Mouse (Mus musculus): ENCODE data around the gene Knop1. TPM values are rescaled to one million over a fixed set of nuclear protein-coding genes. Genes with fewer than 3 reads are reported as not detected.

The Knop1 gene
- polyA plus RNA-seq (2016; fragmentation: Nextera tagmentation; extraction: Ambion mirVana) = 114 and 126 TPM in 2 replicates

DNA sequence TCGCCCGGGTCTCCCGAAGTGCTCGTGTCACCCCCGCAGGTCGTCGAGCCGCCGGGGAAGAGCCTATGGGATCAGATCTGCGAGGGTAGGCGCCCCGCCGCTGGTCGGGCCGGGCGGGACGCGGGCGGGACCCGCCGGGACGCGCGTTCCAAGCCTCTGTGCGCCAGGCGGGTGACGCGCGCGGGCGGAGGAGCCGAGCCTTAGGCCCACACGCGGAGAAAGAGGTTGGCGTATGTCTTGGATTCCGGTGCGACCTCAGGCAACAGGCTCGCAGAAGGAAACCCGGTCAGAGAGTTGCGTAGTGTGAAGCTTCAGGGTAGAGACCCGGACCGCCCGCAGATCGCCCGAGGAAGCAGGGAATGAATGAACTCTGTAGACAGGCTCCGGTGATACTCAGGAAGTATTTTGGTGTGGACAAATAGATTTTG is at the start of gene Knop1:
TSS of gene Knop1 (minus strand) at position 378 of the 428 bp plus-strand sequence.
- WGBS = under 1% methylated on average over 37 of the region's 46 CpGs
- H3K27ac ChIP-seq = peak within 1 kb of the TSS; percentile 45; the same call in 1 of the 2 replicates
- no peaks in the 10 kb centered on the region for H3K27me3 ChIP-seq
- peak; percentile 79 for ATAC-seq (ENCODE audit: insufficient number of reproducible peaks, insufficient read depth, low FRiP score, low TSS enrichment, low read depth)
- H3K9ac ChIP-seq (replicated peaks) = peak within 1 kb of the TSS; percentile 71
- peaks cover 17% of the 10 kb centered on the region for H3K4me1 ChIP-seq (replicated peaks)
- peaks cover 23% of the 10 kb centered on the region for H3K36me3 ChIP-seq
- H3K4me3 ChIP-seq (replicated peaks) = peak within 1 kb of the TSS; percentile 80
- peak within 1 kb of the TSS; percentile 80 for H3K4me2 ChIP-seq
- no peaks in the 10 kb centered on the region for H3K9me3 ChIP-seq

DNA sequence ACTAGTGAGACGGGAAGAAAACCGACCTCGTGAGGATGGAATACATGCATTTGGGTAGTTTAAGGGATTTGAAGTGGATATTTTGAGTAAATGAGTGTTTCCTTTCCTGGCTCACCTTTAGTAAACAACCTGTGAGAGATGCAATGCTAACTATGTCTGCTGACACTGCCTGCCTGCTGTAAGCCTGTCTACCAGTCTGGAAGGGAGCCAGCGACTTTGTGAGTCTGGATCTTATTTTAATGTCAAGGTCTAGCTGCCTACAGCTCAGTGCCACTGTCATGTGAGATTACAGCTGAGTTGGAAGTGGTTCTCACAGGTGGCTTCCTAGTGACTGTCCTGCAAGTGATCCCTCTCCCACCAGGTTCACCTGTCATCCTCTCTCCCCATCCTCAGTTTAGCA is 48.5 kb upstream of the Knop1 start:
- no peak overlapping the region for H3K4me2 ChIP-seq
- no peaks in the 10 kb centered on the region for H3K9me3 ChIP-seq
- H3K4me1 ChIP-seq (replicated peaks) = peaks cover 11% of the 10 kb centered on the region; the same call in 1 of the 2 replicates
- WGBS = 88% methylated on average over 4 of the region's 4 CpGs
- H3K4me3 ChIP-seq (replicated peaks) = no peak overlapping the region
- no peak for ATAC-seq (ENCODE audit: insufficient number of reproducible peaks, insufficient read depth, low FRiP score, low TSS enrichment, low read depth)
- H3K9ac ChIP-seq (replicated peaks) = no peak overlapping the region
- H3K27ac ChIP-seq = no peak overlapping the region
- no peaks in the 10 kb centered on the region for H3K36me3 ChIP-seq
- H3K27me3 ChIP-seq = 0 out of 2 replicates have a peak, but pooled peaks cover 3% of the 10 kb centered on the region

DNA sequence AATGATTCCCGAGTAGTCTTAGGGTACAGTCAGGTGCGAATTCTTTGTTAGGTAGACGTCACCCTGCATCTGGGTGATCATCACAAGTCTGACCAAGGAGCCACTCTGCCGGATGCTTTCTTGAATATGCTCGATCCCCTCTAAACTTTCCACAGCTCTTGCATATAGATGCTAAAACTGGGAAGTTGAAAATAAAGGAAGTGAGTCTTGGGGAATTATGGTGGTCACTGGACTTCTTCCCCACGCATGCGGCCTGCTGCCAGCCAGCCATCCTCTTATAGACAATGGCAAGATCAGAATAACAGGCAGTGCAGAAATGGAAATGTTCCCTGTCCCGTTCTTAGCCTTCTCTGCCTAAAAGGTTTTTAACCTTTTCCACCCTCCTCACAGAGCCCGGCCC is 47.8 kb upstream of the Knop1 start:
- Histone ChIP-seq H3K27ac (no peak overlapping the region), H3K4me3 (replicated peaks) (no peak overlapping the region), H3K27me3 (0 out of 2 replicates have a peak, but pooled peaks cover 3% of the 10 kb centered on the region), H3K36me3 (no peaks in the 10 kb centered on the region), H3K9me3 (no peaks in the 10 kb centered on the region), H3K4me1 (replicated peaks) (peaks cover 11% of the 10 kb centered on the region; the same call in 1 of the 2 replicates), H3K9ac (replicated peaks) (no peak overlapping the region), H3K4me2 (no peak overlapping the region)
- WGBS = 87% methylated on average over 9 of the region's 9 CpGs
- no peak for ATAC-seq (ENCODE audit: insufficient number of reproducible peaks, insufficient read depth, low FRiP score, low TSS enrichment, low read depth)

DNA sequence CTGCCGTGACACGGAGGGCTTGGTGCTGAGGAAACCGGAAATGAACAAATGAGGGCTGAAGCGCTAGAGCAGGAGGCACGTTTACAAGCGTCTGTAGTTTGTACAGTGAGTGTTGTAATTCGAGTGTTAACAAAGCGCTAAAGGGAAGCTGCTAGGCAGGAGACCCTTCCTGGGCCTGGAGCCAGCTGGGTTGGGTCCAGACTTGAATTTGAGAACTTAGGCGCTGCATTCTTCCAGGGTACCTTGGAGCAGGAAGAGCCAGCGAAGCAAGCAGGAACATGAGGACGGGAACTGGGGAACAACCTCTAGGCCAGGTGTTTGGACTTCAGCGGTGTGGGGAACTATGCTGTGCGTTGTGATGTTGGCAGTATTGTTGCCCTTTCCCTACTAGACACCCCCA is 46.9 kb upstream of the Knop1 start:
- H3K9ac ChIP-seq (replicated peaks) = no peak overlapping the region
- 0 out of 2 replicates have a peak, but pooled peaks cover 3% of the 10 kb centered on the region for H3K27me3 ChIP-seq
- 33% methylated on average over 13 of the region's 13 CpGs for WGBS
- H3K27ac ChIP-seq = peak overlapping the region; percentile 59; the same call in 1 of the 2 replicates
- no peak overlapping the region for H3K4me3 ChIP-seq (replicated peaks)
- peak; percentile 79; the same call in 1 of the 2 replicates for ATAC-seq (ENCODE audit: insufficient number of reproducible peaks, insufficient read depth, low FRiP score, low TSS enrichment, low read depth)
- H3K4me2 ChIP-seq = peak overlapping the region; percentile 32
- no peaks in the 10 kb centered on the region for H3K36me3 ChIP-seq
- H3K9me3 ChIP-seq = no peaks in the 10 kb centered on the region
- peaks cover 11% of the 10 kb centered on the region; the same call in 1 of the 2 replicates for H3K4me1 ChIP-seq (replicated peaks)

DNA sequence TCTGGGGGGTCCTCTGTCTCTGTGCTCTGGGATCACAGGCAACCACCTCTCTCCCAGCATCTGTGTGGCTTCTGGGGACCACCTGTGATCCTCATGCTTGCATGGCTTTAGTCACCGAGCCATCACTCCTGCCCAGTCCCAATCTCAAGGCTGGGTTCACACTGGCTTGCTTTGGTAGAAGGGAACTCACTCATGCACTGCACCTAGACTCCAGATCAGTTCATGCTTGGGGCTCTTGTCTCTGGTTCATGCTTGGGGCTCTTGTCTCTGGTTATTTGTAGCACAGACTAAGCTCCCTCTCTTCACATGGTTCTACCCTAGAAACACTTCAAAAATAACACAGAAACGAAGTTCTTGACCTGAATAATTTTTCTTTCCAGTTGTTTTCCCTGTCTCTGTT is 44.0 kb upstream of the Knop1 start:
- Histone ChIP-seq H3K27ac (no peak overlapping the region), H3K9me3 (no peaks in the 10 kb centered on the region), H3K4me3 (replicated peaks) (no peak overlapping the region), H3K9ac (replicated peaks) (no peak overlapping the region), H3K4me2 (no peak overlapping the region), H3K4me1 (replicated peaks) (peaks cover 11% of the 10 kb centered on the region; the same call in 1 of the 2 replicates), H3K27me3 (no peaks in the 10 kb centered on the region), H3K36me3 (no peaks in the 10 kb centered on the region)
- ATAC-seq (ENCODE audit: insufficient number of reproducible peaks, insufficient read depth, low FRiP score, low TSS enrichment, low read depth) = no peak
- WGBS = 72% methylated on average over 2 of the region's 2 CpGs

DNA sequence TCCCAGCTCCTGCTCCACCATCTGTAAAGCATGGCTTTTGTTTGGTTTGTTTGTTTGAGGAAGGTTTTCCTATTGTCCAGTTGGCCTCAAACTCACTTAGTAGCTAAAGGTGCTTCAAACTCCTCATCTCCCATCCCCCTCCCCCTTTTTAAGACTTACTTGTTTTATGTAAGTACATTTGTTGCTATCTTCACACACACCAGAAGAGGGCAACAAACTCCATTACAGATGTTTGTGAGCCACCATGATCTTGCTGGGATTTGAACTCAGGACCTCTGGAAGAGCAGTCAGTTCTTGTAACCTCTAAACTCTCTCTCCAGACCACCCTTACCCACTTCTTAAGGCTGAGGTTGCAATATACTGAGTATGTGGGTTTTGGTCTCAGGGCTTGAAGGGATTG is 42.0 kb upstream of the Knop1 start:
- Histone ChIP-seq H3K4me1 (replicated peaks) (peaks cover 7% of the 10 kb centered on the region; the same call in 1 of the 2 replicates), H3K4me2 (no peak overlapping the region), H3K27me3 (no peaks in the 10 kb centered on the region), H3K27ac (no peak overlapping the region), H3K36me3 (no peaks in the 10 kb centered on the region), H3K9ac (replicated peaks) (no peak overlapping the region), H3K9me3 (no peaks in the 10 kb centered on the region), H3K4me3 (replicated peaks) (no peak overlapping the region)
- no peak for ATAC-seq (ENCODE audit: insufficient number of reproducible peaks, insufficient read depth, low FRiP score, low TSS enrichment, low read depth)

DNA sequence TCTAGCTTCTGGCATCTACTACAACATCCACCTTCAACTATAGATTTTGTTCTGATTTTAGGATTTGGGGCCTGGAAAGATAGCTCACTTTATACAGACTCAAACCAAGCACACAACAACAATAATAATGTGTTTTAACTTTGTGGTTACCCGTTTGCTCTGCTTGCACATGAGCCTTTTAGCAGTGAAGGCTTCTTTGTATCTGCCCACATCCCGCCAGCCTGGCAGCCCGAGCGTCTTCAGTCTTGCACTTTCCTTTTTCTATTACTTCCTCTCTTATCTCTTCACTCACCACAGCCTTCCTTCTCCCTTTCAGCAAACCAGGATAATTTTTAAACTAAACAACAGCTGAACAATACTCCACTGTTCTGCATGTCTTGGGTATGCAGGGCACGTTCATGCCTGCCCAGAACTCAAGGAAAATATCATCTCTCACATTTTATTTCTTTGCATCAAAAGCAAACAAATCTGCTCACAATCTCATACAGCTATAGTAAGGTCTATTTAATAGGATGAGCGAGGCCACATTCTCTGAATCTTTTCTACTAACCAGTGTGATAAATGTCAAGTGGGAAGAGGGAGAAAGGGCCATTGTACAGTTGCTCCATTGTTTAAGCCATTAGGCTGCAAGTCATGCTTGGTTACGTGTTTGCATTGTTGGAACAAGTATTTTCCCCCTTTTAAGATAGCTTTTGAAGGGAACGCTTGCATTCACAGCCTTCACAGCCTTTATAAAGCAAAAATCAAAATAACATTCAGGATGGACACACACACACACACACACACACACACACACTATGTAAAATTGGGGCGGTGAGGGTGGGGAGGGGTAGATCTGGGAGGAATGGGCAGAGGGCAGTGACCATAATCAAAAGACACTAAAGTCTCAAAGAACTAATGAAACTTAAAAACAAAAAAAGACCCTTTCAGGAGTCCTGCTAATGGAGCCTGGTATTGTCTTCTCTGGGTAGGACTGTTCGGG is 39.7 kb upstream of the Knop1 start:
- no peaks in the 10 kb centered on the region for H3K36me3 ChIP-seq
- H3K4me2 ChIP-seq = no peak overlapping the region
- no peak for ATAC-seq (ENCODE audit: insufficient number of reproducible peaks, insufficient read depth, low FRiP score, low TSS enrichment, low read depth)
- no peak overlapping the region for H3K27ac ChIP-seq
- no peaks in the 10 kb centered on the region for H3K4me1 ChIP-seq (replicated peaks)
- H3K4me3 ChIP-seq (replicated peaks) = no peak overlapping the region
- WGBS = 85% methylated on average over 10 of the region's 10 CpGs
- no peaks in the 10 kb centered on the region for H3K9me3 ChIP-seq
- H3K27me3 ChIP-seq = no peaks in the 10 kb centered on the region
- H3K9ac ChIP-seq (replicated peaks) = no peak overlapping the region

DNA sequence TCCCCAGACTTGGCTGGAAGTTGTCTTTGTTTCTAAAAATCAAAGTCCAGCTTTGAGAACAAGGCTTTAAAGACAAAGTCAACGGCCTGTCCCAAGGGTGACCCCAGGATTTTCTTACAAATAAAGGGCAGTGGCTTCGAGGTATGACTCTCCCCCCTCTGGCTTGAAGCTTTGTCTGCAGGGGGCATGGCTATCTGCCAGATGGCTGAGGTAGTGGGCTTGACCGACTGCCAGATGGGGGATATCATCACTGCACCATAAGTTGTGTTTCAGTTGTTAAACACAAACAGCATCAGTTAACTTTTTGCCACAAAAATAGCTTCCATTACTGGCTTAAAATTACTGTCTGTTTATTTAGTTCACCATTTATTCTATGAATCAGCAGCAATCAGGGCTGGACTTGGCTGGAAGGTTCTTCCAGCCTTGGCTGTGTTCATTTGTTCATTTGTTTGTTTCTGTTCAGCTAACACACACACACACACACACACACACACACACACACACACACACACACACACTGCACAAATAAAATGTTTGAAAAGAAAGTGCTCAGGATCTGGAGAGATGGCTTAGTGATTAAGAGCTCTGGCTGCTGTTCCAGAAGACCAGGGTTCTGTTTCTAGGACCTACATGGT is 33.1 kb upstream of the Knop1 start:
- H3K9me3 ChIP-seq = no peaks in the 10 kb centered on the region
- no peak overlapping the region for H3K27ac ChIP-seq
- no peaks in the 10 kb centered on the region for H3K36me3 ChIP-seq
- 26% methylated on average over 3 of the region's 3 CpGs for WGBS
- H3K4me3 ChIP-seq (replicated peaks) = no peak overlapping the region
- no peaks in the 10 kb centered on the region for H3K27me3 ChIP-seq
- no peak overlapping the region for H3K4me2 ChIP-seq
- H3K4me1 ChIP-seq (replicated peaks) = peaks cover 10% of the 10 kb centered on the region; the same call in 1 of the 2 replicates
- H3K9ac ChIP-seq (replicated peaks) = no peak overlapping the region
- ATAC-seq (ENCODE audit: insufficient number of reproducible peaks, insufficient read depth, low FRiP score, low TSS enrichment, low read depth) = no peak

DNA sequence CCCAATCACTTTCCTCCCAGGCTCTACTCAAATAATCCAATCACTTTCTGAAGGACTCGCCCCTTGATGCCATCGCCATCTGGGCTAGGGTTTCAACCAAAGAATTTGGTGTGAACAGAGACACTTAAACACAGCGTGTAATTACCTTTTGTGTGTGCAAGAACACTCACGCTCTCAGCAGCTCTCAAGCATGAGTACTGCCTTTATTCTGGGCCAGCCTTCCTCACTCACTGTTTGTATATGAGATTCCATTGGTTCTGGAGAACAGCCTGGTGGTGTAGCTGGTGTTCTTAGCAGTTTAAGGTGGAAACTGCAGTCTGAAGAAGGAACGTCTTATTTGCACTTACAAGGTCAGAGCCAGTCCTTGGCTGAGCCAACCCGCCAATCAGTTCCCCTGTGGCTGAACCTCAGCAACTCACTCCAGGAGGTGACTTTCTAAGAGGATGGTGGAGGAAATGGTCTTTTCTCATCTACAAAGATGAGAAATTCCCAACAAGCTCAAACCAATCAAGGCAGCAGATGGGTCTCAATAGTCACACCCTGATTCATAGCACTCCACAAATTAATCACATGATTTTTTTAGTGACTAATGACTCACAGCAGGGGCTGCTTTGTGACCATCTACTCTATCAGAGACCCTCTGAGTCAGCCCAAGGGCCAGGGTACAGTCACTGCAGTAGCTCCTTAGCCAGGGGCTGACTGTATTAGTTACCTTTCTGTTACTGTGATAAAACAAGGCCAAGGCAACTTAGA is 31.4 kb upstream of the Knop1 start:
- Histone ChIP-seq H3K9ac (replicated peaks) (no peak overlapping the region), H3K27ac (0 out of 2 replicates have a peak overlapping the region, but pooled peaks have one; percentile 1), H3K4me1 (replicated peaks) (peaks cover 10% of the 10 kb centered on the region; the same call in 1 of the 2 replicates), H3K36me3 (no peaks in the 10 kb centered on the region), H3K27me3 (no peaks in the 10 kb centered on the region), H3K9me3 (no peaks in the 10 kb centered on the region), H3K4me2 (no peak overlapping the region), H3K4me3 (replicated peaks) (no peak overlapping the region)
- no peak for ATAC-seq (ENCODE audit: insufficient number of reproducible peaks, insufficient read depth, low FRiP score, low TSS enrichment, low read depth)
- 43% methylated on average over 6 of the region's 6 CpGs for WGBS

DNA sequence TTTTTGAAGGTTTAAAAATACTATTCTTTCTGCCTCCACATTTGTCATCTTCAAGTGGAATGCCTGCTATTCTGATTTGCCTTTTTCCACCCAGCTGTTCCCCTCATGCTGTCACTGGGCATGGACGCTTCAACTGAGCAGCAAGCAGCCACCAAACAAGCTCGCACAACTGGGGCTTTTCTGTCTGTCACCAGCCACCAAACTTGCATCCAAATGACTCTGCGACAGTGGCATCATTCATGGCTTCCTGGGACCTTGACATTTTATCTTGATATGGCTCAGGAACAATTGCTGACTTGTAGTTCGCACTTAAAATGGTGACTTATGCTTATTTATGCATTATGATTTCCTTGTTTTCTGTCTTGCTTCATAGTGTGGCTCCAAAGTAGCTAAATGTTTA is 28.9 kb upstream of the Knop1 start:
- H3K27me3 ChIP-seq = no peaks in the 10 kb centered on the region
- H3K4me1 ChIP-seq (replicated peaks) = peaks cover 10% of the 10 kb centered on the region; the same call in 1 of the 2 replicates
- H3K36me3 ChIP-seq = no peaks in the 10 kb centered on the region
- no peak for ATAC-seq (ENCODE audit: insufficient number of reproducible peaks, insufficient read depth, low FRiP score, low TSS enrichment, low read depth)
- WGBS = 79% methylated on average over 4 of the region's 4 CpGs
- no peak overlapping the region for H3K4me3 ChIP-seq (replicated peaks)
- H3K9me3 ChIP-seq = no peaks in the 10 kb centered on the region
- no peak overlapping the region for H3K4me2 ChIP-seq
- no peak overlapping the region for H3K27ac ChIP-seq
- H3K9ac ChIP-seq (replicated peaks) = no peak overlapping the region

All from limb, embryonic 12.5 days (tissue).